Mouse (Mus musculus) mouse embryonic stem cell (cell line): ENCODE measurements around the gene Gba2.
"Not testable (repeated sequence)": the region's sequence is repeated elsewhere in the genome, so short reads cannot be mapped to it uniquely, and the experiment has no call there.

ENCODE experiments used
- in situ Hi-C, 2 experiments: fragments of 300-500 bp; cut with MboI; formaldehyde crosslinking; loops; 1 replicate in 1 of 2; 3 replicates in 1 of 2; pipeline ENCODE4 v1.14.3; 2019 to 2020; ENCODE audit warnings: low sequenced_read_pairs in 2 of 2, low pct_unique_long_range_greater_than_20kb in 1 of 2, mixed read lengths in 1 of 2; ENCODE audit not compliant: unreplicated experiment in 1 of 2

Gene Gba2

DNA sequence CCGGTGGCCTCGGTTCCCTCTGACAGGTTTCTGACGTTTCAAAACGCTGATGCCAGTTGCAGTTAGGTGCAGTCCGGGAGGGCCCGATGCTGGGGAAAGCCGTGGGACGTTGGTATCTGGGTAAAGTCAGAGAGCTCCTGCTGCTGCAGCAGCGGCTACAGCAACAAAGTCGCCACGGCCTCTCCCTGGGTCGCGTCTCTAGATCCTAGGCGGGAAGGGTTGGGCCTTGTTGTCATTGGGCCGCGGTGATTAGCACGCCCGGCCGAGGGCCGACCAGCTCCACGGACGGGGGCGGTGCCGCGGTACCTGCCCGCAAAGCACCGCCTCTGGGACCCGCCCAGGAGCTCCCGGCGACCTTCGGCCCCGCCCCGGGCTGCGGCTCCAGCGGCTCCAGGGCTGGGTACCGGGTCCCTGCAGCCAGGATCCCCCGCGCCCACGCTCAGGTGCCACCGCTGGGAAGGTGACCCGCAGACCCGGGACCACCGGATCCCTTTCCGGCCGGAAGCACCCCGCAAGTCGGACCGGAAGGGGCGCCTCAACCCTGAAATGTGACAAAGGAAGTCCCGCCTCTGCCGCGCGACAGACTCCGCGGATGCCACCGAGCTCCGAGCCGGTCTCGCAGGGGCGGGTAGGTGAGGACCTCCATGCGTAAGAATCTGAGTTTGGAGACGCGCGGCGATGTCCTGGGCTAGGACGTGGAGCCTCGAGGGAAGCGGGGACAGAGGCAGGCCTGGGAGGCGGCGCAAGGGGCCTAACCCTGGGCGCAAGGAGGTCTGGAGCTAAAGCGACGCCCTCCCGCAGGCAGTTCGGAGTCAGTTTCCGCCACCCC is at the start of gene Gba2, which contains the start of gene Rgp1:
TSS of gene Gba2 (minus strand) at position 498 of the 829 bp plus-strand sequence.
TSS of gene Rgp1 (plus strand) at position 340 of the 829 bp plus-strand sequence.
- in situ Hi-C loops = no loop called here

DNA sequence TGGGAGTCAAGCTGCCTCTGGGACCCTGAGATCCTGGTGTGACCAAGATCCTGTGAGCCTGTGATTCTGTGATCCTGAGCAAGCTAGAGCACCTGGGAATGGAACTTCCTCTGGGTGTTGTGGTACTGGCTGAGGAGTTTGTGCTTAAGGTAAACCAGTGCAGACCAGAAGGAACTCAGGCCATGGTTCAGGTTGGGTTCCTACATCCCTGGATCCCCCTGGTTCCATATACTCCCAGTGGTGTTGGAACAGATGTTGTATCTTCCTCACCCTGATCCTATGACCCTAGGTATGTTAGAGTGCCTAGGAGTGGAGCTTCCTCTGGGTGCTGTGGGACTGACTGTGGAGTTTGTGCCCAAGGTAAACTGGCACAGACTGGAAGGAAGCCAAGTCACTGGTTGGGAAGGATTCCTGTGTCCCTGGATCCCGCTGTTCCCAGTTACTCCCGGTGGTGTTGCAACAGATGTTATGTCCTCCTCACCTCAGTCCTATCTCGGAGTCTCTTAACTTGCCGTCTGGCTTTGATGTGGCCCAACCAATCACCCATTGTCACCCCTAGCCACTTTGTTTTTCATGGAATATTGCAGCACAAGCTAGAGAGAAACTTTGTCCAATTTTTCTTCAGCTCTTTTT is 41.6 kb upstream of the Gba2 start:
- in situ Hi-C loops = no loop called here

DNA sequence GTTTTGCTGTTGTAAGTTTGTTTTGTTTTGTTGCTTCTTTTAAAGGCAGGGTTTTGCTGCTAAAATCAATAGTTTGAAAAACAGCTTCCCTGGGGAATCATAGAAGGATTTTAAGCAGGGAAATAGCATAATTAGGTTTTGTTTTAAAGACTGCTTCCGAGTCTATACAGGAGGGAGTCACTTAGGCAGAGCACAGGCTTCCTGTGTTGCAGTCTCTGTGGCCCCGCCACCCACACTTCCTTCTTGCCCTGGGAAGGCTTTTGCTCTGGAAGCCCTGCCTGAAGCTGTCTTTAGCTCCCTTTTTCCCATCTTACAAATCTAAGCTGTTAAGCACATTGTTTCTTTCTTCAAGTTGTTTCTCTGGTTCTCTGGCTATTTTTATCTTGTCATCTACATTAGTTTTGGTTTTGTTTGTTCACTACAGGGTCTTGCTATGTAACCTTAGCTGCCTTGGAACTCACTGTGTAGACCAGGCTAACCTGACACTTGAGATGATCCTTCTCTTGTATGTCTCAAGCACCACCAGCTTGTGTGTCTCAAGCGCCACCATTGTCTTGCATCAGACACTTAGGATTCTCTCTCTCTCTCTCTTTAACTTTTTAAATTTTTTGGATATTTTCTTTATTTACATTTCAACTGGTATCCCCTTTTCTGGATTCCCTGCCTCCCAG is 34.5 kb upstream of the Gba2 start:
- in situ Hi-C loops = no loop called here

DNA sequence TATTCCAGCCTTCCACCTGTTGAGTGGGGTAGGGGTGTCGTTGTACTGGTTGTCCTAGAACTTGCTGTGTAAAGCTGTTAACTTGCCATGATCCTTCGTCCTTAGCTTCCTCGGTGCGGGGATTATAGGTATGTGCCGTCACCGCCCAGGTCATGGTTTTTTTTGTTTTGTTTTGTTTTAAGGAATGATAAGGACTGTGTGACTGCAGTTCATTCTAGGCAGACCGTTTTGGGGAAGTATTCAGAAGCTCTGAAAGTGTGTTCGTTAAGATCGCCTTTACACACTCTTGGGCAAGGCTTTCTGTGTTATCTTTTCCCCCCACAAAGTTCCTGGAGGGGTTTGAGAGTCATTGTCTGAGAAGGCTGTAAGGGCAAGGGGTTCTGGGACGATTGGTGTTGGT is 33.9 kb upstream of the Gba2 start:
- in situ Hi-C loops = no loop called here

DNA sequence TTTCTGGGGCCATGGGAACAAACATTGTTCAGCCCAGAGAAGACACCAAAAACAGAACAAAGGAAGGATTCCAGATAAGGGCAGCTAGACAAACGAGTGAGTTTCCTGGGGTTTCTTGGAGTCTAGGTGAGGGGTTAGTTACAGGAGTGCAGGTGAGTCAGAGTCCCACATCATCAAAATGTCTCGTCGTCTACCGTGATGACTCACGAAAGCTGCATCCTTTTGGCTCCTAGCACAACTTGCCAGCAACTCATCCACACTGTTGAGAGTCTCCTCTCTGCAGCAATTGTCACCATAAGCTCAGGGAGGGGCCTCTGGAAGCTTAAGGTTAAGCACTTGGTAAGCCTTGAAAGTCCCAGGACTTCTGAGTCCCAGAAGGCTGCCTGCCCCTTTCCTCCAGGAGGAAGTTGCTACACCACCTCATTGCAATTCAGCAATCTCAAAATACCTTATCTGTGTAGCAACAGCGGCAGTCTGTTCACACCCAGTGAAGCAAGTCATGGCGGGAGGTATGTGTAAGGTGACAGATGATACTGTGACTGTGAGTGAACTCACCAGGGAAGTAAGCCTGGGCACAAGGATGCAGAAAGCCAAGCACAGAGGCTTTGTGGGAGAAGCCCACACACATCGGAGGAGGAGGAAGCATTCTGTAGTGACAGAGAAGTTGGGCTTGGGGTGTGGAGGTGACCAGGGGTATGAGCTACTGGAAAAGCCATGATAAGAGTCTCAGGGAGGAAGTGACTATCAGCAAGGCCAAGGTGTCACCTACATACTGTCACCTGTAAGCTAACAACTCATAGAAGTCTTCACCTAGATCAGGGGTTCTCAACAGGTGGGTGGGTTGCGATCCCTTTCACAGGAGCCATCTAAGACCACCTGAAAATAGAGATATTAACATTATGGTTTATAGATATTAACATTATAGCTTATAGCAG is 26.3 kb upstream of the Gba2 start:
- in situ Hi-C loops = no loop called here

DNA sequence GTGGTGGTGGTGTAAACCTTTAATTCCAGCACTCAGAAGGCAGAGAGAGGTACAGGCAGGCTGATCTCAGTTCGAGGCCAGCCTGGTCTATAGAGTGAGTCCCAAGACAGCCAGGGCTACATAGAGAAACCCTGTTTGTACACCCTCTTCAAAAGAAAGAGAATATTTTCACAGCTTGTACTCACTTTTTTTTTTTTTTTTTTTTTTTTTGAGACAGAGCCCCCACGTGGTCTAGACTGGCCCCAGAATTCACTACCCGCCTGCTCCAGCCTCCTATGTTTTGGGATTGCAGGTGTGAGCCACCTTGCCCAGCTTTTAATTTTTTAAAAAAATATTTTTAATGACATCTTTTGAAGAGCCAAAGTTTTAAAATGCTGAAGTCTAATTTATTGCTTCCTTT is 25.4 kb upstream of the Gba2 start:
- in situ Hi-C loops = no loop called here

DNA sequence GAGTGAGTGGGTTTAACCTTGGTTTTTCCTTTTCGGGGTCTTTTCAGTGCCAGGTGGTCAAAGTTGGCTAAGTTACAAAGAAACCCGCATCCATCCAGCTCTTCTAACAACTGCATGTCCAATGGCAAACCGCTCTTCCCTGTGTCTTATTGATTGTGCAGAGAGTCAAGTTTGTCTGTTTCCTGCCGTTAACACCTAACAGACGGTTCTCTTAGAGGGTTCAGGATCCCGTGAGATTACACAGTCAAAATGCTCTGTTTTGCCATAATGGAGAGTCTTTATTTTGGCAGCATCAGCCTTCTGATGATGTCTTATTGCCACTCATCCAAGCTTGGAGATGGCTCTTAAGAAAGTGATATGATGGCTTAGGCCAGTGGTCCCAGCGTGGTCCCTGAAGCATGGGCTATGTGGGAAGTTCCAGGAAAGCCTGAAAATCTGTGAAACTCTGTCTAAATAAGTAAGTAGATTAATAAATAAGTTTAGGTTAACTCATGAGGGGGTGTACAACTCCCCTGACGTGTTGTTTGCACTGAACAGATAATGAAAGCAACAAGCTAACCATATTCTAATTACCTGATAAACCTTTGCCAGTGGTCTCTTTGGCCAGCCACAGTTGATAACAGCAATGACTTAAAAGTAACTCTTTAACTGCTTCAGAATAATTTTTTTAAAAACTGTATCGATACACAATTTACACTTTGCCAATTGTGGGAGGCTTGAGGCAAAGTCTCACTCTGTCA is 21.7 kb upstream of the Gba2 start:
- in situ Hi-C loops = no loop called here

DNA sequence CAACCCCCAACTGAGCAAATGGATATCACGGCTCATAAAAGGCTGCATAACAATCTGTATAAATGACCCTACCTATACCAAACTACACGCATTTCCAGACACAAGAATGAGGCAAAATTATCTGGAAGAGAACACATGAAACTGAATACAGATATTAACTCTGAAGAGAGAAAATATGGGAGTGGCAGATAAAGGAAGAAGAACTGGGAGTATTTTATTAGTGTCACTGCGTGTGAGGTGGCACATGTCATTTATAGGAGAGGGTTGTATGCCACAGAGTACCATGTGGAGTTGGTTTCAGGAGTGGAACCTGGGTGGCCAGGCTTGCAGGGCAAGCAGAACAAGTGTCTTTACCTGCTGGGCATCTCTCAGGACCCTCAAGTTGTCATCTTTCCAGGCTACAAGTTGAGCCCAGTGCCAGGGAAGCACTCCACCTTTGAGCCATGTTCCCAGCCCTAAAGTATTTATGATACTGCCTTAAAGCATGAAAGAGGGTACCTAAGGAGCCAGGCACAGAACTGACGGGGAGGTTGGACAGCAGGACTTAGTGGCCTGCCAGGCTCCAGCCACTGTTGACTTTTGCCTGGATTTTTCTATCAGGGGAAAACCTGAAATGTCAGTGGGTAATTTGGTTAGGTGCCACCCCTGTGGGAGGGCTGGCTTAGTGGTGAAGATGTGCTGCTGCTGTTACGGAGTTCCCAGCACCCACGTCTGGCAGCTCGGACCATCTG is 20.1 kb upstream of the Gba2 start:
- in situ Hi-C loops = no loop called here

DNA sequence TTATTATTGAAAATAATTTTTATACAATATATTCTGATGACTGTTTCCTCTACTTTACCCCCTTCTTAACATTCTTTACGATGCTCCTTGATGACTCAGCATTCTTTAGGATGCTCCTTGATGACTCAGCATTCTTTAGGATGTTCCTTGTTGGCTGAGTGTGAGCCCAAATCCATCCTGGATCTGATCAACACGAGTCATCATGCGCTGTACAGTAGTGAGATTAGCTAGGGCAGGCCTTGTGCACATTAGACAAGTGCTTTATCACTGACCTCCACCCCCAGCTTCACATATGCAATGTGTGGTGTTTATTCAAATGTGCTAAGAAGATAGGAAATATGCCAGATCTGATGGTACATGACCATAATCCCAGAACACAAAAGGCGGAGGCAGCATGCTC is 19.5 kb upstream of the Gba2 start:
- in situ Hi-C loops = no loop called here

DNA sequence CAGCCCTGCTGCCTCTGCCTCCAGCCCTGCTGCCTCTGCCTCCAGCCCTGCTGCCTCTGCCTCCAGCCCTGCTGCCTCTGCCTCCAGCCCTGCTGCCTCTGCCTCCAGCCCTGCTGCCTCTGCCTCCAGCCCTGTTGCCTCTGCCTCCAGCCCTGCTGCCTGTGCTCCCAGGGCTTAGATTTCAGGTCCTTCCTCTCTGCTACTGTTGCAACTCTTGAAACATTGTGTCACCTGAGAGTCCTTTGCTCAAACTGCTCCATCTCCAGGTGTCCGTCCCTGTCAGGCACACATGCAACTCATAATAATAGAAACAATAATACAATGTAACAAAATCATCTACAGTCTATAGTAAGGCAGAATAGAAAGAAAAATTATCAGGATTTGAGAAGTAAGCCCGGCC is 17.9 kb upstream of the Gba2 start:
- in situ Hi-C loops = not testable (repeated sequence)

DNA sequence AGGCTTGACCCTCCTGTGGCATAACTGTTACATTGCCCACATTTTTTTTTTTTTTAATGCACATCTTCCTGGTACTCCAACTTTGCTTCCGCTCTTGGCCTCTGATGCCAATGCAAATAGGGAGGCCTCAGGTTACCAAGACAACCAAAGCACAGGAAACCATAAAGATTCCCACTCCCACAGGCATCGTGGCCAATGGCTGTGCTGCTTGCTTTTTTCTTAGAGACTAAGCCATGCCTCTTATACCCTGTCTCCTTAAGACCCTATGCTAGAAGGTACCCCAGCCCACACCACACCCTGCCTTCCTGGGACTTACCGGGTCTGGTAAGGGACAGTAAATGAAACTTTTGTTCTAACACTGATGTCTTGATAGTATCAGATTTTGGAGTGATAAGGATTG is 14.8 kb upstream of the Gba2 start:
- in situ Hi-C loops = no loop called here

DNA sequence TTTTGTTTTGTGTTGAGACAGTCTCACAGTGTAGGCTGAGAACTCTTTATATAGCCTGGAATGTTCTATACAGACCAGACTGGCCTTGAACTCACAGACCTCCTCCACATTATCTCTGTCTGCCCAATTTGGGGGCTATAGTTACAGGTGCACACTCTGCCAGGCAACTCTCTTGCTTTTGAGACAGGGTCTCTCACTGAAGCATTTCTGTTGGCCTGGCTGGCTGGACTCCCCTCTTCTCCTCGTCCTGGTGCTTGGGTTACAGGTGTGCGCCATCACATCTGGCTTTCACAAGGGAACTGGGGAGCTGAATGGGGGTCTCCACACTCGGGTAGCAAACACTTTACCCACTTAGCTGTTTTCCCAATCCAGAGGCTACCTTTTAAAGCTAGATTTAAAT is 13.3 kb upstream of the Gba2 start:
- in situ Hi-C loops = no loop called here

DNA sequence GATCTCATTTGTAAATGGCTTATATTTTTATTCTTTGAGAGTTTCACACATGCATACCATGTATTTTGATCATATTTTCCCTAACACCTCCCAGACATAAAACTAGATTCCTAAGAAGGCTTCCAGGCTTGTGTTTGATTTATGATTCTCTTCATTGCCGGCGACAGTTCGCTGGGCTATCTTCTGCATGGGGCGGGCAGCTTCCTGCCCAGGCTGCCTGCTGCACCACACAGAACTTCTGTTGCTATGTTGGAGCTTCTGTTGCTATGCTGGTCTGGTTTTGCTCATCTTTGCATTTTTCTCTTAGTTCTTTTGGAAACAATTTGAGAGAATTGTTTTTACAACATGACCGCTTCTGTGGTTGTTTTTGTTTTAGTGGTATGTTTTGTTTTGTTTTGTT is 12.9 kb upstream of the Gba2 start:
- in situ Hi-C loops = no loop called here

DNA sequence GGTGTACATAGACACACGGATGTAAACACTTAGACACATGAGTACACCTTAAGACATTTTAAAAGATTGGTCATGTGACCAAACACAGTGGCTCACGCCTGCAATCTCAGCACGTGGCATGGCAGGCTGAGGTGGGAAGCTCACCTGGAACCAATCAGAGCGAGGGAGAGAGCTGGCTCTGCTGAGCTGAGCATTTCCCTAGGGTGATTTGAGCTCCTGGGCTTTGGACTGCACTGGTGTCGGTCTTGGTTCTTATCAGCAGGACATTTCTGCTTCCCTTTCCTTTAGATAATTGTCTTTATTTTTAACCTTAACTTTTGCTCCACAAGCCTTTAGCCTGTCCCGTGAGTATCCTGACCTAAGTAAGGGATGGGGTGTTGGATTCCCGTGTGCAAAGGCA is 9.0 kb upstream of the Gba2 start:
- in situ Hi-C loops = no loop called here

DNA sequence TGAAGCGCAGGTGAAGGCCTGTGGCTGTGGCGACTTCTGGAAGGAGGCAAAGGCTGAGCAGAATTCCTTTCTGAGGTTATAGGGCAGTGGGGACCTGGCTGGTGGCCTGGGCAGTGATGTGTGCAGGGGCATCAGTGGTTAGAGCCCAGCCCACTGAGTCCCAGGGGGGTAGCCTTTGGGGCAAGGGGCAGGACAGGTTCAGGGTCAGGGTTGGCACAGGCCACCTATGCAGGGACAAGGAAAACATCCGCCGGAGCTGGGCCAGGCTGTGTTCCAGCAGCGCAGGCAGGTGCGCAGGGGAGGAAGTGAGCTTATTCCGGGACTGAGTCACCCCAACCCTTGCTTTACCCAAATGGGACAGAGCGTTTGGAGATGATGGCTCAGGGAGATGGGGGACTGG is 7.7 kb upstream of the Gba2 start:
- in situ Hi-C loops = no loop called here

DNA sequence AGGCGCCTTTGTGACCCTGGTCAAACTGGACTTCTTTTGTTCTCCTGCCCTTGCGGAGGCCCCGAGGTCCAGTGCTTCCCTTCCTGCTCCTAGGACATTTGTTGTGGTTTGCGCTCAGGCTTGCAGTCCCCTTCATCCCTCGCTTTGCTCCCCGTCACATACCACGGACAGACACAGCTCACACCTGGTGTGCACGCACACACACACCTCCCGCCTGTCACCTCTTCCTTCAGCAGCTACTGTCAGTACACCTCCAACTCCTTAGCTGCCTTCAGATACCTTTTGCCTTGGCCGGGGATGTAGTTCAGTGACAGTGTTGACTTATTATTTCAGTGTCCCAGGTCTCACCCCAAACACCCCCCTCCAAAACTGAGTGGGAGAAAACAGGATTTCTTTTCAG is 7.0 kb upstream of the Gba2 start:
- in situ Hi-C loops = no loop called here
